Mouse (Mus musculus) adrenal gland (tissue): Measurements from ENCODE around the gene 9930111J21Rik2.
"Not testable (repeated sequence)": the region's sequence is repeated elsewhere in the genome, so short reads cannot be mapped to it uniquely, and the experiment has no call there.

Experiments used
- intact Hi-C: fragments of 180-260 bp; cut with DNase I; formaldehyde crosslinking; loops from one replicate; pipeline ENCODE4 v1.15.1; 2025

Gene 9930111J21Rik2

GRCm38 (mm10) chr11:48978240-48978939 is 72.7 kb downstream of the 9930111J21Rik2 start, which contains the start of gene Olfr56:
Olfr56 (plus strand) TSS chr11:48978889.
- intact Hi-C loops = not testable (repeated sequence)

- intact Hi-C loops = not testable (repeated sequence)
These were observed 76.4 kb downstream of the 9930111J21Rik2 start for GRCm38 (mm10) chr11:48974686-48975085.
